ENCODE assay signal across 12 mouse cellular contexts in the genomic region with DNA sequence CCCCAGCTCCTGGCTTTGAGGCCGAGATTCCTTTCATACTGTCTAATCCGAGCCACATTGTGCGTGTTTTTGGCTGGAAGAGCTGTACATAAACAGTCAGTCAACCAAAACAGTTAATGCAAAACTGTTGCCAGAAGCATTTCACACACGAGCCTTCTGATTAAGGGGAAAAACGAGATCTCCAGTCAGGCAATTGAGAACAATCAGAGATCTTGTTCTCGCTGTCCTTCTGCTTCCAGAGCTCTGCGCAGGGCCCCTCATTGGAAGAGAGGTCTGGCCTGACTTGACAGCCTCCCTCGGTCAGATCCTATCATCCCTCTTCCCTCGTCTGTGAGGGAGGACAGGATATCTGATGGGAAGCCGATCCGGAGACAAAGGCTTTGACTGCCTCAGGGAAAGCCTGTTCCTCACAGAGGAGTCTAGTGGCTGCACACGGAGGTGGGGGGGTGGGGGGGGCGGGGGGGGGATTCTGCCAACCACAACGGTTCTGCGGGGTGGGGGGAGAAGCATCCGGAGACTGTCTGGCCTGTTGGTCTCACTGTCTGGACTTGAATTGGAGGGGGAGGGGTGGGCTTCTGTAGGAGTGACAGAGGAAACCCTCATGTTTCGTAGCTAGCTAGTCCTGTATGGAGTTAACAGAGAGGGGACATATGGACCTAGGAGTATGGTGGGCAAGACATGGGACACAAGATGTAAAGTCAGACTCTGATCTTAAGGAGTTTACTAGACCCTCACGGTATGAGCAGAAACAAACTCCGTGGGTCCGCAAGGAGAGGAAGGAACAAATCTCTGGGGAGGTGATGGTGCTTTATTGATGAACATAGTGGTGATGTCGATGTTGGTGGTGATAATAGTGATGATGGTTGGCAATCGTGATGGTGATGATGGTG. TPM values are rescaled to one million over a fixed set of nuclear protein-coding genes. Genes with fewer than 3 reads are reported as not detected.
DNase-seq lines count a peak whose midpoint lies in the region; ATAC-seq and TF ChIP-seq lines count a peak whose summit lies in the region.
"Had no signal": no experiment of that assay in that cellular context is flagged by ENCODE, and none has a peak within 500 bp of the region (broad histone marks: within the 10 kb centered on the region; RNA-seq: fewer than 3 reads in every experiment).

No protein-coding gene starts in this region.

- H3K27ac ChIP-seq in forebrain, embryonic 14.5 days (ENCODE audit: low read depth, low read length): no peak overlapping the region
- H3K27ac ChIP-seq in forebrain, embryonic 15.5 days (replicated peaks): no peak overlapping the region
- peak overlapping the region; percentile 90 for H3K27ac ChIP-seq in kidney, embryonic 16.5 days (ENCODE audit: low read length)
- H3K27ac ChIP-seq in embryonic facial prominence, embryonic 15.5 days (replicated peaks): peak overlapping the region; percentile 75
- H3K27ac ChIP-seq in thymus, adult 2 months (ENCODE audit: control insufficient read depth, insufficient read depth, low read length): no peak overlapping the region

- ATAC-seq in forebrain, embryonic 14.5 days: no peak
- ATAC-seq in forebrain, embryonic 15.5 days (replicated peaks): no peak
- peak; percentile 60 for ATAC-seq in kidney, embryonic 16.5 days (ENCODE audit: low FRiP score, low TSS enrichment)
- ATAC-seq in embryonic facial prominence, embryonic 15.5 days (ENCODE audit: insufficient number of reproducible peaks, low FRiP score, low TSS enrichment, low read depth): peak; percentile 56

- DNase-seq in forebrain, embryonic 14.5 days (ENCODE audit: low spot score): peak; percentile 14
- no peak for DNase-seq in kidney, postnatal 10 days
- peak; percentile 67 for DNase-seq in Muller cell, postnatal 12 days (ENCODE audit: inconsistent ontology term)
- DNase-seq in B cell, adult 2 months: no peak
- no peak for DNase-seq in thymus, adult 2 months
- DNase-seq: cerebellum, adult 9-11 months; kidney, postnatal 25 days had no signal

- H3K4me1 ChIP-seq in forebrain, embryonic 14.5 days (ENCODE audit: control insufficient read depth, insufficient read depth, low read length): no peaks in the 10 kb centered on the region
- no peaks in the 10 kb centered on the region for H3K4me1 ChIP-seq in forebrain, embryonic 15.5 days
- H3K4me1 ChIP-seq in kidney, embryonic 16.5 days (ENCODE audit: insufficient read depth, low read length): peaks cover 63% of the 10 kb centered on the region
- H3K4me1 ChIP-seq in embryonic facial prominence, embryonic 15.5 days: peaks cover 53% of the 10 kb centered on the region
- H3K4me1 ChIP-seq in thymus, adult 2 months (replicated peaks; ENCODE audit: control insufficient read depth, insufficient read depth, low read length): no peaks in the 10 kb centered on the region

- H3K4me2 ChIP-seq in forebrain, embryonic 14.5 days (ENCODE audit: low read length): no peak overlapping the region
- H3K4me2 ChIP-seq in forebrain, embryonic 15.5 days (replicated peaks): no peak overlapping the region
- H3K4me2 ChIP-seq in kidney, embryonic 16.5 days (replicated peaks; ENCODE audit: low read depth, low read length): peak overlapping the region; percentile 33
- H3K4me2 ChIP-seq in embryonic facial prominence, embryonic 15.5 days (replicated peaks): peak overlapping the region; percentile 23

- no peak overlapping the region for H3K4me3 ChIP-seq in forebrain, embryonic 14.5 days (ENCODE audit: low read depth, low read length)
- no peak overlapping the region for H3K4me3 ChIP-seq in forebrain, embryonic 15.5 days
- no peak overlapping the region for H3K4me3 ChIP-seq in kidney, embryonic 16.5 days (ENCODE audit: low read length)
- no peak overlapping the region for H3K4me3 ChIP-seq in embryonic facial prominence, embryonic 15.5 days (replicated peaks)
- H3K4me3 ChIP-seq in thymus, adult 2 months (ENCODE audit: control insufficient read depth, insufficient read depth, low read length): no peak overlapping the region

- TF ChIP-seq POLR2A in thymus, adult 2 months (IDR thresholded peaks at IDR 0.05; ENCODE audit: control insufficient read depth, extremely low read depth, insufficient read depth, low read length, poor library complexity): no peak

- no peaks in the 10 kb centered on the region for H3K27me3 ChIP-seq in forebrain, embryonic 14.5 days (replicated peaks; ENCODE audit: control insufficient read depth, insufficient read depth, low read length)
- no peaks in the 10 kb centered on the region for H3K27me3 ChIP-seq in forebrain, embryonic 15.5 days
- no peaks in the 10 kb centered on the region for H3K27me3 ChIP-seq in kidney, embryonic 16.5 days (ENCODE audit: insufficient read depth, low read length)
- no peaks in the 10 kb centered on the region for H3K27me3 ChIP-seq in embryonic facial prominence, embryonic 15.5 days
- H3K27me3 ChIP-seq in thymus, adult 2 months (ENCODE audit: control insufficient read depth, insufficient read depth, low read length): no peaks in the 10 kb centered on the region; the same call in 1 of the 2 replicates

- H3K9me3 ChIP-seq in forebrain, embryonic 14.5 days (replicated peaks; ENCODE audit: control insufficient read depth, low read length): no peaks in the 10 kb centered on the region
- no peaks in the 10 kb centered on the region for H3K9me3 ChIP-seq in forebrain, embryonic 15.5 days
- no peaks in the 10 kb centered on the region for H3K9me3 ChIP-seq in kidney, embryonic 16.5 days (ENCODE audit: low read length)
- no peaks in the 10 kb centered on the region for H3K9me3 ChIP-seq in embryonic facial prominence, embryonic 15.5 days (replicated peaks)

- H3K9ac ChIP-seq in forebrain, embryonic 14.5 days (ENCODE audit: low read length): no peak overlapping the region
- H3K9ac ChIP-seq in forebrain, embryonic 15.5 days (replicated peaks): no peak overlapping the region
- peak overlapping the region; percentile 44 for H3K9ac ChIP-seq in kidney, embryonic 16.5 days (replicated peaks; ENCODE audit: low read length)
- no peak overlapping the region for H3K9ac ChIP-seq in embryonic facial prominence, embryonic 15.5 days

- no peak for TF ChIP-seq CTCF in thymus, adult 2 months (IDR thresholded peaks at IDR 0.05; ENCODE audit: borderline replicate concordance, control insufficient read depth, extremely low read depth, insufficient read depth, low read length, poor library complexity)

- H3K36me3 ChIP-seq in forebrain, embryonic 14.5 days (ENCODE audit: control insufficient read depth, insufficient read depth, low read length): no peaks in the 10 kb centered on the region
- H3K36me3 ChIP-seq in forebrain, embryonic 15.5 days: no peaks in the 10 kb centered on the region
- no peaks in the 10 kb centered on the region for H3K36me3 ChIP-seq in kidney, embryonic 16.5 days (ENCODE audit: insufficient read depth, low read length)
- no peaks in the 10 kb centered on the region for H3K36me3 ChIP-seq in embryonic facial prominence, embryonic 15.5 days
- H3K36me3 ChIP-seq in thymus, adult 2 months (ENCODE audit: control insufficient read depth, insufficient read depth, low read length): no peaks in the 10 kb centered on the region

- 56% methylated on average over 21 of the region's 22 CpGs for WGBS in forebrain, embryonic 14.5 days
- WGBS in forebrain, embryonic 15.5 days: 51% methylated on average over 22 of the region's 22 CpGs
- 28% methylated on average over 21 of the region's 22 CpGs for WGBS in kidney, embryonic 16.5 days
- 24% methylated on average over 21 of the region's 22 CpGs for WGBS in embryonic facial prominence, embryonic 15.5 days
- WGBS in thymus, adult 2 months: 50% methylated on average over 21 of the region's 22 CpGs

RNA-seq across cellular contexts. Expression of a gene that starts 12.5 kb away (rescaled TPM):
- polyA plus RNA-seq in forebrain, embryonic 14.5 days (2014; fragmentation: Nextera tagmentation; extraction: Ambion mirVana): 0.20 TPM in 1 of 2 replicates, not detected in the other
- not detected in 2 replicates for polyA plus RNA-seq in forebrain, embryonic 15.5 days (2015; fragmentation: Nextera tagmentation; extraction: Ambion mirVana)
- polyA plus RNA-seq in kidney, embryonic 16.5 days (2015; fragmentation: Nextera tagmentation; extraction: Ambion mirVana): 23.0 and 27.6 TPM in 2 replicates
- polyA plus RNA-seq in embryonic facial prominence, embryonic 15.5 days (2015; fragmentation: Nextera tagmentation; extraction: Ambion mirVana): 26.4 and 30.4 TPM in 2 replicates
- polyA plus RNA-seq in thymus, adult 2 months (2012; rRNA removed): 15.5 and 15.6 TPM in 2 replicates

RNA-seq across cellular contexts. Expression of a gene that starts 28.8 kb away (rescaled TPM):
- 25.3 TPM in 2 replicates for polyA plus RNA-seq in forebrain, embryonic 14.5 days (2014; fragmentation: Nextera tagmentation; extraction: Ambion mirVana)
- 20.5 and 22.5 TPM in 2 replicates for polyA plus RNA-seq in forebrain, embryonic 15.5 days (2015; fragmentation: Nextera tagmentation; extraction: Ambion mirVana)
- 33.3 and 33.8 TPM in 2 replicates for polyA plus RNA-seq in kidney, embryonic 16.5 days (2015; fragmentation: Nextera tagmentation; extraction: Ambion mirVana)
- 26.6 and 27.9 TPM in 2 replicates for polyA plus RNA-seq in embryonic facial prominence, embryonic 15.5 days (2015; fragmentation: Nextera tagmentation; extraction: Ambion mirVana)
- 90.7 and 91.5 TPM in 2 replicates for polyA plus RNA-seq in thymus, adult 2 months (2012; rRNA removed)

RNA-seq across cellular contexts. Expression of a gene that starts 37.6 kb away (rescaled TPM):
- not detected in 2 replicates for polyA plus RNA-seq in forebrain, embryonic 14.5 days (2014; fragmentation: Nextera tagmentation; extraction: Ambion mirVana)
- polyA plus RNA-seq in forebrain, embryonic 15.5 days (2015; fragmentation: Nextera tagmentation; extraction: Ambion mirVana): not detected in 2 replicates
- 0.15 TPM in 1 of 2 replicates, not detected in the other for polyA plus RNA-seq in kidney, embryonic 16.5 days (2015; fragmentation: Nextera tagmentation; extraction: Ambion mirVana)
- polyA plus RNA-seq in embryonic facial prominence, embryonic 15.5 days (2015; fragmentation: Nextera tagmentation; extraction: Ambion mirVana): not detected in 2 replicates
- 0.20 and 7.2 TPM in 2 replicates for polyA plus RNA-seq in thymus, adult 2 months (2012; rRNA removed)
- polyA plus RNA-seq: neural tube, embryonic 11.5 days had no signal

RNA-seq across cellular contexts. Expression of a gene that starts 38.8 kb away (rescaled TPM):
- polyA plus RNA-seq in forebrain, embryonic 14.5 days (2014; fragmentation: Nextera tagmentation; extraction: Ambion mirVana): not detected in 2 replicates
- not detected in 2 replicates for polyA plus RNA-seq in forebrain, embryonic 15.5 days (2015; fragmentation: Nextera tagmentation; extraction: Ambion mirVana)
- 0.11 TPM in 1 of 2 replicates, not detected in the other for polyA plus RNA-seq in kidney, embryonic 16.5 days (2015; fragmentation: Nextera tagmentation; extraction: Ambion mirVana)
- polyA plus RNA-seq in embryonic facial prominence, embryonic 15.5 days (2015; fragmentation: Nextera tagmentation; extraction: Ambion mirVana): 0.09 and 0.16 TPM in 2 replicates
- not detected in 2 replicates for polyA plus RNA-seq in thymus, adult 2 months (2012; rRNA removed)
- polyA plus RNA-seq: neural tube, embryonic 11.5 days; stomach, embryonic 14.5 days had no signal

RNA-seq across cellular contexts. Expression of a gene that starts 41.0 kb away (rescaled TPM):
- 301 and 312 TPM in 2 replicates for polyA plus RNA-seq in forebrain, embryonic 14.5 days (2014; fragmentation: Nextera tagmentation; extraction: Ambion mirVana)
- 249 and 261 TPM in 2 replicates for polyA plus RNA-seq in forebrain, embryonic 15.5 days (2015; fragmentation: Nextera tagmentation; extraction: Ambion mirVana)
- 258 and 262 TPM in 2 replicates for polyA plus RNA-seq in kidney, embryonic 16.5 days (2015; fragmentation: Nextera tagmentation; extraction: Ambion mirVana)
- polyA plus RNA-seq in embryonic facial prominence, embryonic 15.5 days (2015; fragmentation: Nextera tagmentation; extraction: Ambion mirVana): 223 and 227 TPM in 2 replicates
- polyA plus RNA-seq in thymus, adult 2 months (2012; rRNA removed): 237 and 291 TPM in 2 replicates

Comparison
In these comparisons a context has a peak if more than half of its experiments do, and no peak if none do; other contexts are left out.
1. ATAC-seq: peak in kidney, embryonic 16.5 days (single experiment) and embryonic facial prominence, embryonic 15.5 days (single experiment); none in forebrain, embryonic 14.5 days (single experiment) and forebrain, embryonic 15.5 days (single experiment).
2. DNase-seq: peak in forebrain, embryonic 14.5 days (single experiment) and Muller cell, postnatal 12 days (single experiment); none in kidney, postnatal 10 days (single experiment), B cell, adult 2 months (0 of 2) and thymus, adult 2 months (single experiment).
3. H3K27ac ChIP-seq: peak in kidney, embryonic 16.5 days (single experiment) and embryonic facial prominence, embryonic 15.5 days (single experiment); none in forebrain, embryonic 14.5 days (single experiment), forebrain, embryonic 15.5 days (single experiment) and thymus, adult 2 months (single experiment).
4. H3K4me2 ChIP-seq: peak in kidney, embryonic 16.5 days (single experiment) and embryonic facial prominence, embryonic 15.5 days (single experiment); none in forebrain, embryonic 14.5 days (single experiment) and forebrain, embryonic 15.5 days (single experiment).
5. RNA of a gene that starts 12.5 kb away (polyA plus RNA-seq): 26.4 to 30.4 TPM in embryonic facial prominence, embryonic 15.5 days, 23.0 to 27.6 TPM in kidney, embryonic 16.5 days and 15.5 to 15.6 TPM in thymus, adult 2 months; 0.20 TPM in forebrain, embryonic 14.5 days and not detected in forebrain, embryonic 15.5 days; every median in the first group is over 10 times any median in the second.